Mouse (Mus musculus) heart, adult 2 months (tissue): Measurements from ENCODE around the gene Ksr2.

Source experiments
- CTCF ChIP-seq: fragments of 200-600 bp; IDR thresholded peaks from 2 replicates; pipeline ENCODE4 v1.8.1; 2022; ENCODE audit warnings: antibody characterized with exemption, mild to moderate bottlenecking, moderate library complexity
- POLR2A ChIP-seq: fragments of 200-500 bp; IDR thresholded peaks from 2 replicates; pipeline ENCODE4 v1.6.1; 2011; ENCODE audit warnings: mild to moderate bottlenecking, low read depth, low read length, control low read depth; ENCODE audit not compliant: insufficient read depth

DNA sequence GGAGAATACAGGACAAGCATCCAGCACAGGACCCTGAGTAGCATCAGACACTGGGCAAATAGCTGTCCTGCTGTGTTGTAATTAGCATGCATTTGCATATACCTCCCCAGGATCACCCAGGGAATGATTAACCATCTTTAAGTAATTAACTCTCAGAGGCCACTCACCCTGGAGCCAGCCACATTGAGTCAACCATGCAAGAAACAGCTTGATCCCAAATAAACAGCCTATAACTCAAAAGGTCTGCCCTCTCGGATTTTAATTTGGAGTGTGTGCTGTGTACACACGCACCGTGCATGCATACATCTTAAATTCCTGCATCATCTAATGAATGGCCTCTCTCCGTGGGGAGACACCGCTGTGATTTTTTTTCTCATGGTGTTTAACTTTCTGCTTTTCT, 335.6 kb downstream of the Ksr2 start:
- TF ChIP-seq CTCF: no peak
- TF ChIP-seq POLR2A: no peak
